Mouse (Mus musculus): Measurements from ENCODE around the gene Ogfod2.

- no peak for TF ChIP-seq TAL1 (IDR thresholded peaks at IDR 0.05; ENCODE audit: low read length)
- no peak for TF ChIP-seq GATA1 (IDR thresholded peaks at IDR 0.05; ENCODE audit: low read length)
Observed at GRCm38 (mm10) chr5:124089868-124090267, 22.2 kb upstream of the Ogfod2 start.
